Mouse (Mus musculus): ENCODE results near the gene Mpc1. TPM values are rescaled to one million over a fixed set of nuclear protein-coding genes. Genes with fewer than 3 reads are reported as not detected.

Gene Mpc1
- total and polyA plus RNA-seq, 2 experiments from 2014 or later = 744 to 986 TPM

GRCm38 (mm10) chr17:8339666-8340374 lies 57.1 kb downstream of the Mpc1 start:
- Histone ChIP-seq H3K27ac (ENCODE audit: low read depth) (no peak overlapping the region), H3K4me1 (ENCODE audit: control insufficient read depth, insufficient read depth) (0 out of 2 replicates have a peak, but pooled peaks cover 18% of the 10 kb centered on the region), H3K36me3 (replicated peaks; ENCODE audit: control insufficient read depth, insufficient read depth, low read length) (no peaks in the 10 kb centered on the region), H3K9me3 (replicated peaks; ENCODE audit: control insufficient read depth, low read length) (no peaks in the 10 kb centered on the region), H3K27me3 (ENCODE audit: control insufficient read depth, insufficient read depth, low read length) (peaks cover 54% of the 10 kb centered on the region), H3K4me3 (ENCODE audit: low read depth, low read length) (peak overlapping the region; percentile 57), H3K4me2 (ENCODE audit: low read depth, low read length) (peak overlapping the region; percentile 89), H3K9ac (replicated peaks; ENCODE audit: low read depth, low read length) (no peak overlapping the region)
- no peak for ATAC-seq (ENCODE audit: insufficient read depth, low read depth)
- no peak for TF ChIP-seq CTCF (IDR thresholded peaks at IDR 0.05; ENCODE audit: low read depth)
- no peak for TF ChIP-seq EP300 (IDR thresholded peaks at IDR 0.05; ENCODE audit: low read depth)
- 20% methylated on average over 8 of the region's 8 CpGs for WGBS
- DNase-seq (ENCODE audit: low spot score) = no peak

- no peak for DNase-seq (ENCODE audit: low spot score)
- H3K9ac ChIP-seq (replicated peaks; ENCODE audit: low read depth, low read length) = peak overlapping the region; percentile 8; the same call in 1 of the 2 replicates
- H3K36me3 ChIP-seq (replicated peaks; ENCODE audit: control insufficient read depth, insufficient read depth, low read length) = no peaks in the 10 kb centered on the region
- ATAC-seq (ENCODE audit: insufficient read depth, low read depth) = peak; percentile 62; the same call in 1 of the 2 replicates
- peaks cover 54% of the 10 kb centered on the region for H3K27me3 ChIP-seq (ENCODE audit: control insufficient read depth, insufficient read depth, low read length)
- H3K4me1 ChIP-seq (ENCODE audit: control insufficient read depth, insufficient read depth) = 0 out of 2 replicates have a peak, but pooled peaks cover 18% of the 10 kb centered on the region
- no peak overlapping the region for H3K27ac ChIP-seq (ENCODE audit: low read depth)
- WGBS = under 1% methylated on average over 58 of the region's 92 CpGs
- no peaks in the 10 kb centered on the region for H3K9me3 ChIP-seq (replicated peaks; ENCODE audit: control insufficient read depth, low read length)
- H3K4me3 ChIP-seq (ENCODE audit: low read depth, low read length) = peak overlapping the region; percentile 57
- H3K4me2 ChIP-seq (ENCODE audit: low read depth, low read length) = peak overlapping the region; percentile 89
- TF ChIP-seq CTCF (IDR thresholded peaks at IDR 0.05; ENCODE audit: low read depth) = no peak
- no peak for TF ChIP-seq EP300 (IDR thresholded peaks at IDR 0.05; ENCODE audit: low read depth)
Observed at GRCm38 (mm10) chr17:8340407-8341359, 58.0 kb downstream of the Mpc1 start.

- Histone ChIP-seq H3K27ac (ENCODE audit: low read depth) (no peak overlapping the region), H3K4me3 (ENCODE audit: low read depth, low read length) (peak overlapping the region; percentile 57), H3K4me2 (ENCODE audit: low read depth, low read length) (peak overlapping the region; percentile 89), H3K4me1 (ENCODE audit: control insufficient read depth, insufficient read depth) (0 out of 2 replicates have a peak, but pooled peaks cover 18% of the 10 kb centered on the region), H3K9me3 (replicated peaks; ENCODE audit: control insufficient read depth, low read length) (no peaks in the 10 kb centered on the region), H3K27me3 (ENCODE audit: control insufficient read depth, insufficient read depth, low read length) (peaks cover 54% of the 10 kb centered on the region), H3K9ac (replicated peaks; ENCODE audit: low read depth, low read length) (0 out of 2 replicates have a peak overlapping the region, but pooled peaks have one; percentile 8), H3K36me3 (replicated peaks; ENCODE audit: control insufficient read depth, insufficient read depth, low read length) (no peaks in the 10 kb centered on the region)
- WGBS = 12% methylated on average over 46 of the region's 46 CpGs
- DNase-seq (ENCODE audit: low spot score) (no peak), ATAC-seq (ENCODE audit: insufficient read depth, low read depth) (peak; percentile 45; the same call in 1 of the 2 replicates)
- TF ChIP-seq CTCF (IDR thresholded peaks at IDR 0.05; ENCODE audit: low read depth) (no peak), EP300 (IDR thresholded peaks at IDR 0.05; ENCODE audit: low read depth) (no peak)
Observed at GRCm38 (mm10) chr17:8341360-8341963, 58.8 kb downstream of the Mpc1 start.

- Histone ChIP-seq H3K27ac (ENCODE audit: low read depth) (no peak overlapping the region), H3K27me3 (ENCODE audit: control insufficient read depth, insufficient read depth, low read length) (peaks cover 54% of the 10 kb centered on the region)
- no peak for TF ChIP-seq EP300 (IDR thresholded peaks at IDR 0.05; ENCODE audit: low read depth)
- no peak for TF ChIP-seq CTCF (IDR thresholded peaks at IDR 0.05; ENCODE audit: low read depth)
Observed at GRCm38 (mm10) chr17:8342706-8343105, 60.0 kb downstream of the Mpc1 start.

GRCm38 (mm10) chr17:8343416-8343815 lies 60.7 kb downstream of the Mpc1 start:
- TF ChIP-seq CTCF (IDR thresholded peaks at IDR 0.05; ENCODE audit: low read depth) (no peak), EP300 (IDR thresholded peaks at IDR 0.05; ENCODE audit: low read depth) (no peak)
- Histone ChIP-seq H3K9me3 (replicated peaks; ENCODE audit: control insufficient read depth, low read length) (no peaks in the 10 kb centered on the region), H3K36me3 (replicated peaks; ENCODE audit: control insufficient read depth, insufficient read depth, low read length) (no peaks in the 10 kb centered on the region), H3K9ac (replicated peaks; ENCODE audit: low read depth, low read length) (no peak overlapping the region), H3K4me1 (ENCODE audit: control insufficient read depth, insufficient read depth) (0 out of 2 replicates have a peak, but pooled peaks cover 18% of the 10 kb centered on the region), H3K4me2 (ENCODE audit: low read depth, low read length) (no peak overlapping the region), H3K27ac (ENCODE audit: low read depth) (no peak overlapping the region), H3K27me3 (ENCODE audit: control insufficient read depth, insufficient read depth, low read length) (peaks cover 48% of the 10 kb centered on the region), H3K4me3 (ENCODE audit: low read depth, low read length) (no peak overlapping the region)
- ATAC-seq (ENCODE audit: insufficient read depth, low read depth) (no peak), DNase-seq (ENCODE audit: low spot score) (no peak)
- WGBS = 52% methylated on average over 6 of the region's 6 CpGs

More at GRCm38 (mm10) chr17:8342706-8343105, 60.0 kb downstream of the Mpc1 start:
- ATAC-seq (ENCODE audit: insufficient read depth, low read depth) (no peak), DNase-seq (ENCODE audit: low spot score) (no peak)
- Histone ChIP-seq H3K9ac (replicated peaks; ENCODE audit: low read depth, low read length) (no peak overlapping the region), H3K9me3 (replicated peaks; ENCODE audit: control insufficient read depth, low read length) (no peaks in the 10 kb centered on the region), H3K4me3 (ENCODE audit: low read depth, low read length) (no peak overlapping the region), H3K4me1 (ENCODE audit: control insufficient read depth, insufficient read depth) (0 out of 2 replicates have a peak, but pooled peaks cover 18% of the 10 kb centered on the region), H3K4me2 (ENCODE audit: low read depth, low read length) (no peak overlapping the region), H3K36me3 (replicated peaks; ENCODE audit: control insufficient read depth, insufficient read depth, low read length) (no peaks in the 10 kb centered on the region)
- 48% methylated on average over 5 of the region's 5 CpGs for WGBS

Other genes starting within 250 kb of the Mpc1 start
- gene Gm49673, start 135.1 kb upstream of the Mpc1 start, total RNA-seq (2014; rRNA removed; ENCODE audit: low replicate concordance) = 6.4 TPM in 1 of 2 replicates, not detected in the other
- gene Gm49673, start 135.1 kb upstream of the Mpc1 start, polyA plus RNA-seq (2015; fragmentation: Nextera tagmentation; extraction: Ambion mirVana) = 0.04 TPM in 1 of 2 replicates, not detected in the other
- gene Rnaset2a, start 134.8 kb upstream of the Mpc1 start, total RNA-seq (2014; rRNA removed; ENCODE audit: low replicate concordance) = 24.1 and 49.8 TPM in 2 replicates
- gene Rnaset2a, start 134.8 kb upstream of the Mpc1 start, polyA plus RNA-seq (2015; fragmentation: Nextera tagmentation; extraction: Ambion mirVana) = 49.5 and 51.8 TPM in 2 replicates
- gene Fgfr1op, start 117.4 kb upstream of the Mpc1 start, total RNA-seq (2014; rRNA removed; ENCODE audit: low replicate concordance) = 8.3 and 9.2 TPM in 2 replicates
- 16.0 and 16.1 TPM in 2 replicates for gene Fgfr1op, start 117.4 kb upstream of the Mpc1 start, polyA plus RNA-seq (2015; fragmentation: Nextera tagmentation; extraction: Ambion mirVana)
- not detected in 2 replicates for gene Ccr6, start 46.9 kb upstream of the Mpc1 start, total RNA-seq (2014; rRNA removed; ENCODE audit: low replicate concordance)
- not detected in 2 replicates for gene Ccr6, start 46.9 kb upstream of the Mpc1 start, polyA plus RNA-seq (2015; fragmentation: Nextera tagmentation; extraction: Ambion mirVana)
- 29.2 and 68.5 TPM in 2 replicates for gene Sft2d1, start 28.2 kb downstream of the Mpc1 start, total RNA-seq (2014; rRNA removed; ENCODE audit: low replicate concordance)
- gene Sft2d1, start 28.2 kb downstream of the Mpc1 start, polyA plus RNA-seq (2015; fragmentation: Nextera tagmentation; extraction: Ambion mirVana) = 54.4 and 57.3 TPM in 2 replicates
- not detected in 2 replicates for gene Prr18, start 54.6 kb downstream of the Mpc1 start, total RNA-seq (2014; rRNA removed; ENCODE audit: low replicate concordance)
- gene Prr18, start 54.6 kb downstream of the Mpc1 start, polyA plus RNA-seq (2015; fragmentation: Nextera tagmentation; extraction: Ambion mirVana) = 0.10 TPM in 1 of 2 replicates, not detected in the other
- 0.19 and 2.1 TPM in 2 replicates for gene T2, start 73.1 kb downstream of the Mpc1 start, total RNA-seq (2014; rRNA removed; ENCODE audit: low replicate concordance)
- 3.7 and 4.0 TPM in 2 replicates for gene T2, start 73.1 kb downstream of the Mpc1 start, polyA plus RNA-seq (2015; fragmentation: Nextera tagmentation; extraction: Ambion mirVana)
- not detected in 2 replicates for gene T, start 151.5 kb downstream of the Mpc1 start, total RNA-seq (2014; rRNA removed; ENCODE audit: low replicate concordance)
- gene T, start 151.5 kb downstream of the Mpc1 start, polyA plus RNA-seq (2015; fragmentation: Nextera tagmentation; extraction: Ambion mirVana) = 0.12 and 0.15 TPM in 2 replicates
- 2.2 and 3.0 TPM in 2 replicates for gene Pde10a, start 242.5 kb downstream of the Mpc1 start, total RNA-seq (2014; rRNA removed; ENCODE audit: low replicate concordance)
- 1.3 and 1.5 TPM in 2 replicates for gene Pde10a, start 242.5 kb downstream of the Mpc1 start, polyA plus RNA-seq (2015; fragmentation: Nextera tagmentation; extraction: Ambion mirVana)